Mouse (Mus musculus): ENCODE data around the gene Gpr31b. TPM values are rescaled to one million over a fixed set of nuclear protein-coding genes. Genes with fewer than 3 reads are reported as not detected.
"Not testable (repeated sequence)": the region's sequence is repeated elsewhere in the genome, so short reads cannot be mapped to it uniquely, and the experiment has no call there.

The Gpr31b gene
- total RNA-seq (2012; rRNA removed) (5.6 and 6.1 TPM in 2 replicates), total RNA-seq (2014; rRNA removed) (3.2 and 3.3 TPM in 2 replicates), polyA plus RNA-seq (2012; ENCODE audit: insufficient read length, low read depth) (7.8 and 8.0 TPM in 2 replicates)

DNA sequence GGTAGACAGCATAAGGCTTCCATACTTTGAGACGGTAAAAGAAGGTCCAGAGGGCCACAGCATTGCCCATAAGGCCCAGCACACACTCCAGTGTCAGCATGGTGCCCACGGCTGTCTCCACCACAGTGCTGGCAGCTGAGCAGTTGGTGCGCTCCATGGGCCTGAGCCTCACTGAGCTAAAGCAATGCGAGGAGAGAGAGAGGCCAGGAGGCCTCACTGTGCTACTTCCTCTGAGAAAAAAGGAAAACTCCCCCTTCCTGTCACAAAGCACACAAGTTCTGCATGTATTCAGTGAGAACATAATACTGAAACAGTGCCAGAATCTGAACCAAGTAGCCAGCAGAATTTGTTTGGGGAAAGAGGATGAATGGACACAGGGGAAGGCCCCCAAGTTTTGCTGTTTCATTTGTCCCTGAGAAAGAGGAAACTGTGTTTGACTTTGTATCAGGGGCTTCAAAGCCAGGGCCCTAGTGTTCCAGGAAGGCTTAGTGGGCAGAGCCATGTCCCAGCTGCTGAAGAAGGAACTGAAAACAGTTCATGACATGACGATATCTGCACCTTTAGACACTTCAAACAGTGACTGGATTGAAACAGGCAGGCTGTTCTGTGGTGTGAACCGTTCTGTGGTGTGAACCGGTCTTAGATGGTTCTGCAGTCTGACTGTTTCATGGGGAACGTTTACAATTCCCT, at the start of gene Gpr31b:
Gpr31b (minus strand) TSS at position 173 of the 690 bp plus-strand sequence.
- H3K27ac ChIP-seq (ENCODE audit: insufficient read depth, low read depth), result peak within 1 kb of the TSS; percentile 71
- in situ Hi-C loops (cut with MboI; ENCODE audit: low pct_ligation_motif_present, low pct_unique_long_range_greater_than_20kb, low sequenced_read_pairs); H3K4me3 ChIP-seq (replicated peaks in 1 of 3; ENCODE audit: low read depth in 2 of 3, low read length in 2 of 3, poor library complexity in 1 of 3); H3K36me3 ChIP-seq (replicated peaks in 1 of 2; ENCODE audit: control insufficient read depth in 1 of 2, insufficient read depth in 1 of 2, low read length in 1 of 2); H3K4me2 ChIP-seq (ENCODE audit: insufficient read depth, low read depth, poor library complexity, severe bottlenecking); H3K4me1 ChIP-seq (ENCODE audit: control insufficient read depth in 1 of 2, insufficient read depth in 2 of 2); H3K9ac ChIP-seq (ENCODE audit: insufficient read depth, low read depth); dilution Hi-C loops (cut with MboI; ENCODE audit: extremely low pct_ligation_motif_present, extremely low pct_unique_long_range_greater_than_20kb, low sequenced_read_pairs); H3K79me2 ChIP-seq (replicated peaks; ENCODE audit: control insufficient read depth, extremely low read depth, insufficient read depth, poor library complexity, severe bottlenecking); H3K9me3 ChIP-seq (replicated peaks; ENCODE audit: low read length); H3K27me3 ChIP-seq (replicated peaks); DNase-seq (ENCODE audit: extremely low read depth): not testable (repeated sequence)

DNA sequence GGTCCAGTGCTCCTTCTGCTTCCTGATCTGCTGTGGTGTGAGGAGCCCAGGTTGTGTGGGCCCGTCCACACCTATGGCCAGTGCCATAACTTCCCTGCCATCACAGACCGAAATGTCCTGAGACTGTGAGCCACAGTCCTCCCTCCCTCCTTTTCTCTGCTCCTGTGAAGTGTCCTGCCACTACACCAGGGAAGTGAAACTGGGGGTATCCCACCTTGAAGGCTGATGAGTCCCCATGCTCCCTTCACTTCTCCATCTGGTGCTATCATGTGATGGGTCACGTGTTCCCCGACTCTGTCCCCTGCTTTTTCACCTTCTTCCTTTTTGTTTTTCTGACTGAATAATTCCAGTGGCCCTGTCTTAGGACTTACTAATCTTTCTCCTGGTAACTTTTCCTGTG, 40.9 kb upstream of the Gpr31b start:
- H3K36me3 ChIP-seq (replicated peaks in 1 of 2; ENCODE audit: control insufficient read depth in 1 of 2, insufficient read depth in 1 of 2, low read length in 1 of 2); H3K4me2 ChIP-seq (ENCODE audit: insufficient read depth, low read depth, poor library complexity, severe bottlenecking); H3K27me3 ChIP-seq (replicated peaks); in situ Hi-C loops (cut with MboI; ENCODE audit: low pct_ligation_motif_present, low pct_unique_long_range_greater_than_20kb, low sequenced_read_pairs); H3K4me3 ChIP-seq (replicated peaks in 1 of 3; ENCODE audit: low read depth in 2 of 3, low read length in 2 of 3, poor library complexity in 1 of 3); H3K4me1 ChIP-seq (ENCODE audit: control insufficient read depth in 1 of 2, insufficient read depth in 2 of 2); H3K9me3 ChIP-seq (replicated peaks; ENCODE audit: low read length); dilution Hi-C loops (cut with MboI; ENCODE audit: extremely low pct_ligation_motif_present, extremely low pct_unique_long_range_greater_than_20kb, low sequenced_read_pairs); H3K27ac ChIP-seq (ENCODE audit: insufficient read depth, low read depth); H3K79me2 ChIP-seq (replicated peaks; ENCODE audit: control insufficient read depth, extremely low read depth, insufficient read depth, poor library complexity, severe bottlenecking); H3K9ac ChIP-seq (ENCODE audit: insufficient read depth, low read depth): not testable (repeated sequence)
- DNase-seq (ENCODE audit: extremely low read depth), result peak; percentile 5

DNA sequence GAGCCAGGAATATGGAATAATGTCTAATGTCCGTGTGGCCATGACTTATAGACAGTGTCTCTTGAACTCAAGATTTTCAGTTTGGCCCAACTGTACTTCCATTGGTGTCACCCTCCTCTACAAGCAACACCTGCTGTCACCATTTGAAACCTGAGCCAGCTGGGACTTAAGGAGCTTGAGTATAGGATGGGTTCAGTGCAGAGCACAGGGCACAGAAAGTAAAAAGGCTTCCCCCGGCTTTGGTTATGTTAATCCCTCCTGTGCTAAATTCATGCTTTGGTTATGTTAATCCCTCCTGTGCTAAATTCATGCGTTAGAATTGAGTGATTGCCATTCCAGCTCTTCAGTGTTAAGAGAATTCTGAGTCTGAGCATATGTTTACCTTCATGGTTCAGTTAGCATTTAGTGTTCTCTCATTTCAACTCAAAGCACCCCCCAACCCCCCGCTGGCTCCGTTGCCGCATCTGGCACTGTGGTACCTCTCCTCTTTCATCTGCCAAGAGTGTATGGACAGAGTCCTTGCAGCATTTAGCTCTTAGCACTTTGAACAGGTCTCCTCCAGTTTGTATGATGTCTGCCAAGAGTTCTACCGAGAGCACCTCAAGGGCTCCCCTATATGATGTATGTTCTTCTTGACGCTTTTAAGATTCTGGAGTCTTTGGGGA, 40.1 kb upstream of the Gpr31b start:
- H3K4me1 ChIP-seq (ENCODE audit: control insufficient read depth in 1 of 2, insufficient read depth in 2 of 2); H3K9me3 ChIP-seq (replicated peaks; ENCODE audit: low read length); H3K4me2 ChIP-seq (ENCODE audit: insufficient read depth, low read depth, poor library complexity, severe bottlenecking); H3K27ac ChIP-seq (ENCODE audit: insufficient read depth, low read depth); H3K79me2 ChIP-seq (replicated peaks; ENCODE audit: control insufficient read depth, extremely low read depth, insufficient read depth, poor library complexity, severe bottlenecking); H3K9ac ChIP-seq (ENCODE audit: insufficient read depth, low read depth); H3K27me3 ChIP-seq (replicated peaks); DNase-seq (ENCODE audit: extremely low read depth); dilution Hi-C loops (cut with MboI; ENCODE audit: extremely low pct_ligation_motif_present, extremely low pct_unique_long_range_greater_than_20kb, low sequenced_read_pairs); in situ Hi-C loops (cut with MboI; ENCODE audit: low pct_ligation_motif_present, low pct_unique_long_range_greater_than_20kb, low sequenced_read_pairs); H3K4me3 ChIP-seq (replicated peaks in 1 of 3; ENCODE audit: low read depth in 2 of 3, low read length in 2 of 3, poor library complexity in 1 of 3); H3K36me3 ChIP-seq (replicated peaks in 1 of 2; ENCODE audit: control insufficient read depth in 1 of 2, insufficient read depth in 1 of 2, low read length in 1 of 2): not testable (repeated sequence)

DNA sequence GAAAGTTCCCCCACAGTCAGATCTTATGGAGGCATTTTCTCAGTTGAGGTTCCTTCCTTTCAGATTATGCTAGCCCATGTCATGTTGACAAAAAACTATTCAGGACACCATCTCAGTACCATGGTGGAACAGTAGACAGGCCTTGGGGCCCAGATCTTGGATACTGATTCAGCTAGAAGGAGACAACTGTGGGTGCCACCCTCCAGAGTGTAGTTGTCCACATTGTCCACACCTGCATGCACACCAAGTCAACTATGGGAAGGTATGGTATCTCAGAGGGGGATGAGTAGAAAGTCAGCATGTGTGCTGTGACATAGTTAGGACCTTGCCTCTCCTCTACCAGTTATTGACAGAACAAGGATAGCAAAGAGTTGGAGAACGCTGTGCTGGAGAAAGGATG, 39.4 kb upstream of the Gpr31b start:
- H3K9ac ChIP-seq (ENCODE audit: insufficient read depth, low read depth); DNase-seq (ENCODE audit: extremely low read depth); in situ Hi-C loops (cut with MboI; ENCODE audit: low pct_ligation_motif_present, low pct_unique_long_range_greater_than_20kb, low sequenced_read_pairs); H3K4me2 ChIP-seq (ENCODE audit: insufficient read depth, low read depth, poor library complexity, severe bottlenecking); H3K4me1 ChIP-seq (ENCODE audit: control insufficient read depth in 1 of 2, insufficient read depth in 2 of 2); H3K4me3 ChIP-seq (replicated peaks in 1 of 3; ENCODE audit: low read depth in 2 of 3, low read length in 2 of 3, poor library complexity in 1 of 3); H3K36me3 ChIP-seq (replicated peaks in 1 of 2; ENCODE audit: control insufficient read depth in 1 of 2, insufficient read depth in 1 of 2, low read length in 1 of 2); H3K27me3 ChIP-seq (replicated peaks); H3K79me2 ChIP-seq (replicated peaks; ENCODE audit: control insufficient read depth, extremely low read depth, insufficient read depth, poor library complexity, severe bottlenecking); H3K9me3 ChIP-seq (replicated peaks; ENCODE audit: low read length); dilution Hi-C loops (cut with MboI; ENCODE audit: extremely low pct_ligation_motif_present, extremely low pct_unique_long_range_greater_than_20kb, low sequenced_read_pairs); H3K27ac ChIP-seq (ENCODE audit: insufficient read depth, low read depth): not testable (repeated sequence)

Measured in CH12.LX (cell line).